Mouse (Mus musculus) natural killer cell, adult 2 months (primary cell): Measurements from ENCODE around the gene Actr1a.

Source experiments
- DNase-seq, 2 experiments: peaks; one replicate each; pipeline ENCODE4 v3.0.0; 2022; ENCODE audit warnings: low spot score in 2 of 2

The Actr1a gene

GRCm38 (mm10) chr19:46399886-46400285, 4.3 kb upstream of the Actr1a start:
- no peak for DNase-seq

DNA sequence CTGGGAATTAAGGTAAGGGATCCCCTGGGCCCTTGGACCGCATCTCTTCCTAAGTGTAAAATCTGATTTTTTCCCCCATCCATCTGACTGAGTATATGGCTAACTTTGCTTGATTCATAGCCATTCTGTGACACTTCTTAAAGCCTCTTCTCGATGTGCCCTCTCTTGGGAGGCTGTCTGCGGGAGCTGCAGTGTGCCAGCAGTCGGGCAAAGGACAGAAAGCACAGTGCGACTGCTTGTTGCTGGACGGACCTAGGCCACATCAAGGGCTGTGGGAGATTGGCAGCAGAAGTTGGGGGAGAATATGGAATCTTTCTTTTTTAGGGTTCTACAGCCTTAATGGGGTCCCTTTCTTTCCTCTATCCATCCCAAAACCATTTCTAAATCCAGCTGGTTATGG, 3.8 kb upstream of the Actr1a start:
- DNase-seq, result no peak

DNA sequence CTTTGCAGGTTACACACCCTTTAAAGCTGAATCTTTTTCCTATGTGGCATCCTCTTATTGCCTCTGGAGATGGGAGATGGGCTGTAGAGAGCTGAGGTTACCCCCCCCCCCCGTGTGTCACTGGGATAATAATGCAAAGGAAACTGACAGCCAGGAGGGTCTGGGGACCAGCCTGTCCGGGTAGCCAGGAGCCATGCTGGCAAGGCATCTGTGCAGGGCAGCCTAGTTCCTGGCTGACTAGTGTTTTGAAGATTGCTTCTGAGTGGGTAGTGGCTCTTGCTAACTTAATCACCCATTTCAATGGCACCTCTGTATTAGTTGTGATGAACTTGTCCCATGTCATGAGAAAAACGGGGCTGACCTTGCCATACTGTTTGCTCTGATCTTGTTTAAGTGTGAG, 2.9 kb upstream of the Actr1a start:
- DNase-seq, result no peak

DNA sequence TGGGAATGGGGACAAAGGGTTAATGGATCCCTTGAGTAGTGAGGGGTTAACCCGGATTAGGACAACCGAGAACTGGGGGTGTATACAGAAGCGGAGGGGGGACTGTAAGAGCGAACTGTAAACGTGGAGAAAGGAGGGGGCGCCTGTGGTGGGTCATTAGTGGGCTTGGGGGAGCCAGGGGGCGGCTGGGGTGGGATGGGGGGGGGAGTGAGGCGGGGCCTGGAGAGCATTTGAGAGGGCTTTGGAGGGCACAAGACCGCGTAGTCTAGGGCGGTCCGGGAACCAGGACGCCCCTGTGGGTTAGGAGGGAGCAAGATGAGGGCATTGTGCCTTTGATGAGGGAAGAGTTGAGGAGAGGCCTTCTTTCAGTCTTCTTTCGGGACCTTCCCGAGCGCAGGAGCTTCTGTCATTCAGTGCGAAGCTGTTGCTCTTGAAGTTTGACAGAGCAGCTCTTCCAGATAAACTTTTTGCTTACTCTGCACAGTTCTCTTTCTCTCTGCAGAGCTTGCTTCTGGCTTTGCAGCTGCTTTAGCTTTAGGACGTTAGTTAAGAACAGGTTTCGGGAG, 2.0 kb upstream of the Actr1a start:
- no peak for DNase-seq

DNA sequence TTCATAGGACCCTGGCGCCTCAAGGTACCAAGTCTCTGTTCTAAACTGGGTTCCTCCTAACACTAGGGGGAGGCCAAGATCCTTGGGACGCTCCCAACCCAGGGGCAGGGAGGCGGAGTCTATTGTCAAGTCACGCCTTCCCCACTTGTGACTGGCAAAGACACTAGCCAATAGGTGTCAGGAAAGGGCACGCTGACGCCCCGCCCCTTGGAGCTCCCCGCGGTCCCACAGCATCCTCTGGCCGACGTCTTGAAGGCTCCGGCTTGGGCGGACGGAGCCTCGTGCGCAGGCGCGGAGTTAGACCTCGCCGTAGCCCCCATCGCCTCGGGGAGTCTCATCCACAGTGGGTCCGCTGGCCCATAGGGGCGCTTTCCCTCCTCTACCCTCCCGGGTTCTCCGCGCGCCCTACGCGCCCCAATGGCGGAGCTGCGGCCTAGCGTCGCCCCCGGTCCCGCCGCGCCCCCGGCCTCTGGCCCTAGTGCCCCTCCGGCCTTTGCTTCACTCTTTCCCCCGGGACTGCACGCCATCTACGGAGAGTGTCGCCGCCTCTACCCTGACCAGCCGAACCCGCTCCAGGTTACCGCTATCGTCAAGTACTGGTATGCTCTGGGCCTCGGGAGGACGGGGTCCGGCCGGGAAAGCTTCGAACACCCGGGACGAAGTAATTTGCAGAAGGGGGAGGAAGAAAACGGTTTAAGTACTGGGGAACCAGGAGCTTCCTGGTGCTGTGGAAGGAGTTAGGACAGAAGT, 1.3 kb upstream of the Actr1a start, which contains the start of gene Sufu:
Gene Sufu (plus strand): TSS at position 211 of the 750 bp plus-strand sequence.
- DNase-seq, result peak; percentile 98

GRCm38 (mm10) chr19:46396109-46396508, 561 bp upstream of the Actr1a start:
- no peak for DNase-seq

DNA sequence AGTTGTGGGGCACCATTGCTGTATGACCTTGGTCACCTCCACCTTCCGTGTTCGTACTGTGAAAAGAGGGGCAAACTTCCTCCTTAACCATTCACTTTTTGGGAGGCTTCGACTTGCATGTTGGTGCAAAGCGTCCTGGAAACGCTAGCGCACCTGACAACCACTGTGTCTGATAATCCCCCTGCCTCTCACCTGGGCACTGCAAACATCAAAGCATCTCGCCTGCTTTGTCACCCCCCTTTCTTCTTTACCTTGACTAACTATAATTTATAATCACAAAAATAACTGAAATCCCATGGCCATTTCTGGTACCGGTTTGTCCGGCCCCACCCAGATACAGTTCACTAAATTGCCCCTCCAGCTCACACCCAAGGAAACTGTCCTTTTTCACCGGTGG, 838 bp downstream of the Actr1a start:
- no peak for DNase-seq

- peak; percentile 13 to 52 for DNase-seq
Measured at GRCm38 (mm10) chr19:46392018-46392417, 3.5 kb downstream of the Actr1a start.

GRCm38 (mm10) chr19:46389872-46390271, 5.7 kb downstream of the Actr1a start:
- DNase-seq, result no peak

DNA sequence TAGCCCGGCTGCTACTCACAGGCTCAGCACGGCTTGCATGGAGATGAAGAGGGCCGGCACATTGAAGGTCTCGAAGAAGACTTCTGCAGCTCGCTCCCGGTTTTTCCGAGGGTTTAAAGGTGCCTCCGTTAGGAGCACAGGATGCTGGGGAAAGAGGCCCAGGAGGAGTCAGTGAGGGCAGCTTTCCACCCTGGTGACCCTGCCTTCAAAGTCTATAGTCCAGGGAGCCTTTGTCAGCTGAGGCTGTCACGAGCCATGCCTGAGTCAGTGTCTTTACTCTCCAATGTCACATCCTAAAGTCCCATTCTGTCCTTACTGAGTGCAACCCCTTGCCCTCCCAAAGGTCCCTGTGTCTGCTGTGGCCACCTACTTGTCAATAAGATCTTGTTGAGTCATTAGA, 13.3 kb downstream of the Actr1a start:
- DNase-seq, result no peak

DNA sequence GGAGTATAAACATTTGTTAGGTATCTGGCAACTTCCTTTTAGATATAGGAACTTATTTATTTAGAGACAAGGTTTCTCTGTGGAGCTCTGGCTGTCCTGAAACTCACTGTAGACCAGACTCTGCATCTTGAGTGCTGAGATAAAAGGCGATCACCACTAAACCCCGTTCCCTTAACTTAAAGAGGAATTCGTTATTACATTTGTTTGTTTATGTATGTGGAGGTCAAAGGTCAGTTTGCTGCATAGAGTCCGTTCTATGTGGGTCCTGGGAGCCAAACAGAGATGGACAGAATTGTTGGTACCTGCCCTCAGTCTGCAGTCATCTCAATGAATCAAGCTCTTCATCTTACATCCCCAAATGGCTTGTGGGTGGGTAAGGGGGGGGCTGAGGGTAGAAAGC, 19.7 kb downstream of the Actr1a start:
- DNase-seq, result no peak

GRCm38 (mm10) chr19:46375489-46375888, 20.1 kb downstream of the Actr1a start:
- DNase-seq, result no peak

- no peak for DNase-seq
Measured at GRCm38 (mm10) chr19:46374477-46375088, 21.0 kb downstream of the Actr1a start.

GRCm38 (mm10) chr19:46369204-46369603, 26.3 kb downstream of the Actr1a start:
- peak in 1 of 2 experiments; percentile 21 for DNase-seq

DNA sequence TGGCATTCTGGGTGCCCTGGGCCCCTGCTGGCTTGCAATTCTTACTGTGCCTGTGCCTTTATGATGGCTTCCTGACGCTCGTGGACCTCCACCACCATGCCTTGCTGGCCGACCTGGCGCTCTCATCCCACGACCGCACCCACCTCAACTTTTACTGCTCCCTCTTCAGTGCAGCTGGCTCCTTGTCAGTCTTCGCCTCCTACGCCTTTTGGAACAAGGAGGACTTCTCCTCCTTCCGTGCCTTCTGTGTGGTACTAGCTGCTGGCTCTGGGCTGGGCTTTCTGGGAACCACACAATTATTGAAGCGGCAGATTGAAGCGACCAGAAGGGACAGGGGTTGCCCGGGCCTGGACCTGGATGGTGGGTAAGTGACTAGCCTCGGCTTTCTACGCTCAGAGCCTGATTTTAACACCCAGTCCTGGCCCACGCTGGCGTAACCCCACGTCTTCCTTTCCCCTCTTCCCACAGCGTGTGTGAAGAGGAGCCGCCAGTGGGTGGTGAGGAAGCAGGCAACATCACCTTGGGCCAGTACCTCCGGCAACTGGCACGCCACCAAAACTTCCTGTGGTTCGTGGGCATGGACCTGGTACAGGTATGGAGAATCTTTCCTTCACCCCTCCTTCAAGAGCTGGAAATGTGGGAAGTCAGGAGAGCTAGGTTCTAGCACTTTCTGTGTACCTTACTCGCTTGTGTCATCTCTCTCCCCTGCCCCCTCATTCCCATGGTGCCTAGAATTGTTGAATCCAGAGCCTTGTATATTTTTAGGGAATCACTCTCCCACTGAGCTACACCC, 27.6 kb downstream of the Actr1a start:
- no peak for DNase-seq

DNA sequence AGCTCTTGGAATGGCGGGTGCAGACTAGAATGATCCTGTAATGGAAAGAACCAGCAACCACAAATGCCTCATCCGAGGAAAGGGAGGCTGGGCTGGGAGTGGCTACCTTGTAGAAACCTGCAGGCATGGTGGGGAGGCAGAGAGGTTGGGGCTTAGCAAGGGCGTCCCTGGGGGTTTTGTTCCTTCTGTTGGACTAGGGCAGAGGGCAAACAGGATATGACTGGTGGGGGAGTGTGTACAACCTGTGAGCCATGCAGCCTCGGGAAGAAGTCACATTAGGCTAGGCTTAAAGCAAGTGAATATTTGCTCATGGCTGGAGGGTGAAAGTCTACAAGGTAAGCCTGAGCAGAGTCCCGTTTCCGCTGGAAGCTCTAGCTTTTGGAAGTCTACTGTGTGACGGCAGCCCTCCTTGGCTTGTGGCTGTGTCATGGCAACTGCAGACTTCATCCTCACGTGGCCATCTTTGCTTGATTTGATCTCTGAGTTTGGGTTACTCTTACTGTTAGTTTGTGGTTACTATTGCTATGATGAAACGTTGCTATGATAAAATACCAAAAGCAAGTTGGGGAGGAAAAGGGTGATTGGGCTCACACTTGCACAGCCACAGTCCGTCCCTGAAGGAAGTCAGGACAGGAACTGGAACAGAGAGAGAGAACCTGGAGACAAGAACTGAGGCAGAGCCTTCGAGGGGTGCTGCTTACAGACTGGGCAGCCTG, 32.1 kb downstream of the Actr1a start:
- no peak for DNase-seq

- no peak for DNase-seq
Measured at GRCm38 (mm10) chr19:46362104-46362503, 33.4 kb downstream of the Actr1a start.

- no peak for DNase-seq
Measured at GRCm38 (mm10) chr19:46358381-46358780, 37.2 kb downstream of the Actr1a start.

DNA sequence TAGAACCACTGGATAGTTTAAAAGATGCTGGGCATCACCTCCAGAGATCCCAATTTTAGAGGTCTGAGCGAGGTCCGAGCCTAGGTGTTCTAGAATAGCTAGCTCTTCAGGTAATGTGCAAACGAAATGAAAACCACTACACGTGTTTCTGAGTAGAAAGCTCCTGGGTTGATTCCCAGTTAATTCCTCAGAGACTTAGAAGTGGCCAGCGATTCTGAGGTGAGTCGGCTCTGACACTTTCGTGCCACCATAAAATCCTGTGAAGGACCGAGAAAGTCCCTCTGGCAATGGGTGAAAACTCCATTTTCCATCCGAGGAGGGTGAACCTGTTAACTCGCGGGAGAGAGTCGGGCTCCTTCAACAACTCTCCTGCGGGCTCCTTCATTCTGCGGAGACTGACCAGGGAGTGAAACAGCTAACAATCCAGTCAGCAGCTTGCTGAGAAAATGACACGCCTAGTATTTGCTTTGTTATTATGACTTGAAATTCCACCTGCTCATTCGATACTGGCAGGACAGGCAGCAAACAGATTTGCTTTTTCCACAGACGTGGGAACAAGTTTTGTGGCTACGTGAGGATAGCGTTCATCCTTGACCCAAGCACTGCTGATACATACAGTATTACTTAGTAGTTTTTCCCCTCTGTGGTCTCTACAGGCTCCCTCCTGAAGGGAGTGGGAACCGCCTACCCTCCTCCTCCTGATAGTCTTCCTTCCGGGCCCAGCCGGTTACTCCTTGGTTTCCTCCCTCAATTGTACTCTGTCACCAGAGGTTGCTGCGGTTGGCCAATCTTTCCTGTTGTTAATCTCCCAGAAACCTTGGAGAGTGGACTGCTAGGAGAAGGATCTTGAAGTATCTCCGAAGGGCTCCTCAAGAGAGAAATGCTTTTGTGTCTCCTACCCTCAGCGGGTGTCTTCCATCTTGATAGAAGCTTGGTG, 37.9 kb downstream of the Actr1a start:
- no peak for DNase-seq

DNA sequence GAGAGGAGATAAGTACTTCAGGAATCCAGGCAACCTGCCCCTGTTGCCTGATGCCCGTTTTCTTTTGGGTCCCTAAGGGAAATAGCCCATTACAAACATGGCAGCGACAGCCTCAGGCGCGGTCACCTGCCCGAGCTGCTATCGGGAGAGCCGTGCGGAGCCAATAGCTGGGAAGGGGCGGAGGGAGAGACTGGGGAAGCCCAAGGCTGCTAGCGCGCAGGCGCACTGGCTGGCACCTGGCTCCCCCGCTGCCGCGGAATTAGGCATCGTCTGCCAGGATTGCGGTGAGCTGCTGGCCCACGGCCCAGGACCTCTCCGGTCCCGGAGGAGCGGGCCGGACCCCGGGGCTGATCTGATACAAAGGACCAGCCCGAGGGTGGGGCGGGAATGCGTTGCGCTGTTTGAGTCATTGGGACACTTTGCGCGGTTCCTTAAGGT, 38.8 kb downstream of the Actr1a start:
- peak; percentile 55 to 67 for DNase-seq
